ENCODE assay signal across 14 mouse cellular contexts in the genomic region with DNA sequence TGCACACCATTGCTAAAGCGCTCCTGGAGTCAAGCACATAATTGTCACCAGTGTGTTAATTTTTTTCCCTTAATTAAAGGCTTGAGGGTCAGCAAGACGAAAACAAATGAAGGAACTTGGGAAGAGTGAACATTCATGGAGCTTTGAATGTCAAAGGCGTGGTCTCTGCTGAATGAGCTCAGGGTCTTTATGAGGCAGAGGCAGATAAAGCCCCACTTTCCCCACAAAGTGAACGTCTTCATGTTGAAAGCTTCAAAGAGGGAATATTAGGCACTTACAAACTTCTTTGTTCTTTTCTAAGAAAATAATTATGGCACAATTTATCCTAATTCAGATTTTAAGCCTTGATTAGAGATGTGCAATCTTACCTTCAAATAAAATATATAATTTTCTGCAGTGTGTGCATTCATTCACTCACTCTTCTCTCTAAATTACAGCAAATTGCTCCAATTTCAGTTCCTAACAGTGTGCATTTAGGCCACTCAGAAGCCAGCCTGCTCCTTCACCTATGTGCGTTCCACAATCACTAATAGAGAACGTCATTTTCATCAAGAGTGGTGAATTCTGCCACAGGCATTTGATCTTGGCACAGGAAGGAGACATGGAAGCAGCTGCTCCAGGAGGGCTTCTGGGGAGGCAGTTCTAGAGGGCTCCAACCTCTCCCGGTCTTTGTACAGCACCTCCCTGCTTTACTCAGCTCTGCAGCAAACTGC.
"Had no signal": no experiment of that assay in that cellular context is flagged by ENCODE, and none has a peak within 500 bp of the region (broad histone marks: within the 10 kb centered on the region; RNA-seq: fewer than 3 reads in every experiment).

No protein-coding gene starts in this region.

- H3K36me3 ChIP-seq: liver, embryonic 13.5 days; neural tube, embryonic 12.5 days; neural tube, embryonic 15.5 days had no signal

- H3K9ac ChIP-seq: liver, embryonic 13.5 days; neural tube, embryonic 12.5 days; neural tube, embryonic 15.5 days had no signal

- H3K27me3 ChIP-seq: liver, embryonic 13.5 days; neural tube, embryonic 12.5 days; neural tube, embryonic 15.5 days had no signal

- H3K9me3 ChIP-seq: liver, embryonic 13.5 days; neural tube, embryonic 12.5 days; neural tube, embryonic 15.5 days had no signal

- DNase-seq: kidney, adult 8-10 months; kidney, postnatal 25 days; layer of hippocampus, postnatal 36 days; liver, embryonic 13.5 days; lung, adult 2 months; lung, postnatal 14 days; lung, postnatal 4 days; thymus, adult 18-20 months; thymus, postnatal 36 days had no signal

- H3K4me1 ChIP-seq: liver, embryonic 13.5 days; neural tube, embryonic 12.5 days; neural tube, embryonic 15.5 days had no signal

- H3K4me3 ChIP-seq: left cerebral cortex, adult 2 months; liver, embryonic 13.5 days; neural tube, embryonic 12.5 days; neural tube, embryonic 15.5 days had no signal

- H3K4me2 ChIP-seq: liver, embryonic 13.5 days; midbrain, embryonic 11.5 days; neural tube, embryonic 12.5 days; neural tube, embryonic 15.5 days had no signal

- H3K27ac ChIP-seq: kidney, postnatal 0 days; left cerebral cortex, adult 2 months; liver, embryonic 13.5 days; neural tube, embryonic 12.5 days; neural tube, embryonic 15.5 days had no signal
